Mouse (Mus musculus): ENCODE data around the gene Adcy1.
A peak's percentile ranks its signal among the peaks of the same experiment; 100 is the strongest.

The Adcy1 gene

GRCm38 (mm10) chr11:7195312-7195685 is 132.0 kb downstream of the Adcy1 start:
- Histone ChIP-seq H3K4me1 (replicated peaks; ENCODE audit: low read depth, low read length) (peaks cover 19% of the 10 kb centered on the region; the same call in 1 of the 2 replicates), H3K9me3 (ENCODE audit: low read length) (peaks cover 4% of the 10 kb centered on the region; the same call in 1 of the 2 replicates), H3K36me3 (ENCODE audit: insufficient read depth, low read length) (no peaks in the 10 kb centered on the region), H3K4me3 (replicated peaks; ENCODE audit: low read length) (no peak overlapping the region), H3K27me3 (ENCODE audit: insufficient read depth, low read length) (peaks cover 34% of the 10 kb centered on the region)
- no peak for TF ChIP-seq NANOG (IDR thresholded peaks at IDR 0.05; ENCODE audit: borderline replicate concordance, low read length)
- TF ChIP-seq CTCF (conservative IDR thresholded peaks at IDR 0.05; ENCODE audit: low read length), result no peak
- TF ChIP-seq POU5F1 (IDR thresholded peaks at IDR 0.05; ENCODE audit: borderline replicate concordance, low read length), result no peak

DNA sequence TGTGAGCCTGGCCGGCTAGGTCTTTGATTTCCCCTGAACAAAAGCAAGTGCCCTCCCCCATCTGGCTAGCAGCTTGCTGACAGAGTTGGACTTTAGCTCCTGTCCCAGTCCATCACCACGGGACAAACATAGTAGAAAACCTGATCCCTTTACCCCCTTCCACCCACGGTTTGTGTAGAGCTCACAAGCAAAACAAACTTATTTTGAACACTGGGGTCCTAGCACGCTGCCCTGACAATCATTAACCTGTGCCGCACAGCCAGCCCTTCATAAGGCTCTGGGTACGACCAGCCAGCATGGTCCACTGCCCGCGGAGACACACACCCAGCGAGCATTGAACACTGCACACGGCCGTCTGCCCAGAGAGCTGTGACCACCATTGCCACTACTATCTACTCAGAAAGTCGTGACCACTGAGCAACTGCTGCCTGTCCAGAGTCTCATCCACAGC is 134.2 kb downstream of the Adcy1 start, which contains the start of gene Igfbp1:
TSS of gene Igfbp1 (plus strand) at position 292 of the 451 bp plus-strand sequence.
- peaks cover 32% of the 10 kb centered on the region for H3K27me3 ChIP-seq (ENCODE audit: insufficient read depth, low read length)

GRCm38 (mm10) chr11:7198006-7198405 is 134.7 kb downstream of the Adcy1 start:
- Histone ChIP-seq H3K36me3 (ENCODE audit: insufficient read depth, low read length) (no peaks in the 10 kb centered on the region), H3K27me3 (ENCODE audit: insufficient read depth, low read length) (peaks cover 29% of the 10 kb centered on the region), H3K4me3 (replicated peaks; ENCODE audit: low read length) (peak overlapping the region; percentile 61), H3K4me1 (replicated peaks; ENCODE audit: low read depth, low read length) (peaks cover 19% of the 10 kb centered on the region; the same call in 1 of the 2 replicates), H3K9me3 (ENCODE audit: low read length) (peaks cover 4% of the 10 kb centered on the region; the same call in 1 of the 2 replicates)
- TF ChIP-seq CTCF (conservative IDR thresholded peaks at IDR 0.05; ENCODE audit: low read length), result no peak
- no peak for TF ChIP-seq POU5F1 (IDR thresholded peaks at IDR 0.05; ENCODE audit: borderline replicate concordance, low read length)
- TF ChIP-seq NANOG (IDR thresholded peaks at IDR 0.05; ENCODE audit: borderline replicate concordance, low read length), result no peak

More for the DNA sequence above, 134.2 kb downstream of the Adcy1 start, which contains the start of gene Igfbp1:
- H3K36me3 ChIP-seq (ENCODE audit: insufficient read depth, low read length), result no peaks in the 10 kb centered on the region
- peak within 1 kb of the TSS; percentile 61 for H3K4me3 ChIP-seq (replicated peaks; ENCODE audit: low read length)
- TF ChIP-seq CTCF (conservative IDR thresholded peaks at IDR 0.05; ENCODE audit: low read length) (no peak), NANOG (IDR thresholded peaks at IDR 0.05; ENCODE audit: borderline replicate concordance, low read length) (no peak), POU5F1 (IDR thresholded peaks at IDR 0.05; ENCODE audit: borderline replicate concordance, low read length) (no peak)
- peaks cover 19% of the 10 kb centered on the region; the same call in 1 of the 2 replicates for H3K4me1 ChIP-seq (replicated peaks; ENCODE audit: low read depth, low read length)
- H3K9me3 ChIP-seq (ENCODE audit: low read length), result peaks cover 4% of the 10 kb centered on the region; the same call in 1 of the 2 replicates

- Histone ChIP-seq H3K9me3 (ENCODE audit: low read length) (peaks cover 4% of the 10 kb centered on the region; the same call in 1 of the 2 replicates), H3K36me3 (ENCODE audit: insufficient read depth, low read length) (no peaks in the 10 kb centered on the region), H3K27me3 (ENCODE audit: insufficient read depth, low read length) (peaks cover 30% of the 10 kb centered on the region), H3K4me3 (replicated peaks; ENCODE audit: low read length) (no peak overlapping the region), H3K4me1 (replicated peaks; ENCODE audit: low read depth, low read length) (peaks cover 19% of the 10 kb centered on the region; the same call in 1 of the 2 replicates)
- TF ChIP-seq CTCF (conservative IDR thresholded peaks at IDR 0.05; ENCODE audit: low read length) (no peak), NANOG (IDR thresholded peaks at IDR 0.05; ENCODE audit: borderline replicate concordance, low read length) (no peak), POU5F1 (IDR thresholded peaks at IDR 0.05; ENCODE audit: borderline replicate concordance, low read length) (no peak)
These were observed 135.4 kb downstream of the Adcy1 start for GRCm38 (mm10) chr11:7198481-7199256.

DNA sequence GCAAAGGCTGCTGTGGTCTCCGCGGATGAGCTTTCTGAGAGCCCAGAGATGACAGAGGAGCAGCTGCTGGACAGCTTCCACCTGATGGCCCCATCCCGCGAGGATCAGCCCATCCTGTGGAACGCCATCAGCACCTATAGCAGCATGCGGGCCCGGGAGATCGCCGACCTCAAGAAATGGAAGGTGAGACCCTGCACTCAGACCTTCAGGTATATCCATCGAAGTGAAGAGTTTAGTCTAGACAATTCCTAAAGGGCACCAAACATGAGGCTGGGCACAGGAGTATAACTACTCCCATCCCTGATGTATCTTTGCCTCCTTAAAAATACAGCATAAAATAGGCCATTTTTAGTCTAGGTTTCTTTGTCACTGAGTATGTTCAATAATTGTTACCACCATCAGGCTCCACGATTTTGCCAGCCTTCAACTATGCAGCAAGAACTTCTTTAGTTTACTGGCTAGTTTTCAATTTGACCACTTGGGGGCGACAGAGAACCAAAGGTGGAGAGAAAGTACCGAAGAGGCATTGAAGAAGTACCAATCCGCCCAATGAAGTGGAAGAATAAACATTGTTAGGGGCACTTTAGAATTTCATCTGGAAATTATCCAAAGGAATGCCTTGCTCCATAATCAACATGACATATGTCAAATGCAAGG is 136.6 kb downstream of the Adcy1 start:
- H3K9me3 ChIP-seq (ENCODE audit: low read length), result peaks cover 2% of the 10 kb centered on the region; the same call in 1 of the 2 replicates
- peaks cover 19% of the 10 kb centered on the region; the same call in 1 of the 2 replicates for H3K4me1 ChIP-seq (replicated peaks; ENCODE audit: low read depth, low read length)
- H3K4me3 ChIP-seq (replicated peaks; ENCODE audit: low read length), result no peak overlapping the region
- H3K36me3 ChIP-seq (ENCODE audit: insufficient read depth, low read length), result no peaks in the 10 kb centered on the region
- peaks cover 24% of the 10 kb centered on the region for H3K27me3 ChIP-seq (ENCODE audit: insufficient read depth, low read length)
- TF ChIP-seq POU5F1 (IDR thresholded peaks at IDR 0.05; ENCODE audit: borderline replicate concordance, low read length), result no peak
- TF ChIP-seq CTCF (conservative IDR thresholded peaks at IDR 0.05; ENCODE audit: low read length), result peak; percentile 78

GRCm38 (mm10) chr11:7200393-7200783 is 137.1 kb downstream of the Adcy1 start:
- no peaks in the 10 kb centered on the region for H3K9me3 ChIP-seq (ENCODE audit: low read length)
- H3K27me3 ChIP-seq (ENCODE audit: insufficient read depth, low read length), result peaks cover 24% of the 10 kb centered on the region
- H3K4me1 ChIP-seq (replicated peaks; ENCODE audit: low read depth, low read length), result peaks cover 19% of the 10 kb centered on the region; the same call in 1 of the 2 replicates
- no peak for TF ChIP-seq CTCF (conservative IDR thresholded peaks at IDR 0.05; ENCODE audit: low read length)
- no peak for TF ChIP-seq NANOG (IDR thresholded peaks at IDR 0.05; ENCODE audit: borderline replicate concordance, low read length)
- no peak for TF ChIP-seq POU5F1 (IDR thresholded peaks at IDR 0.05; ENCODE audit: borderline replicate concordance, low read length)
- H3K4me3 ChIP-seq (replicated peaks; ENCODE audit: low read length), result no peak overlapping the region
- no peaks in the 10 kb centered on the region for H3K36me3 ChIP-seq (ENCODE audit: insufficient read depth, low read length)

DNA sequence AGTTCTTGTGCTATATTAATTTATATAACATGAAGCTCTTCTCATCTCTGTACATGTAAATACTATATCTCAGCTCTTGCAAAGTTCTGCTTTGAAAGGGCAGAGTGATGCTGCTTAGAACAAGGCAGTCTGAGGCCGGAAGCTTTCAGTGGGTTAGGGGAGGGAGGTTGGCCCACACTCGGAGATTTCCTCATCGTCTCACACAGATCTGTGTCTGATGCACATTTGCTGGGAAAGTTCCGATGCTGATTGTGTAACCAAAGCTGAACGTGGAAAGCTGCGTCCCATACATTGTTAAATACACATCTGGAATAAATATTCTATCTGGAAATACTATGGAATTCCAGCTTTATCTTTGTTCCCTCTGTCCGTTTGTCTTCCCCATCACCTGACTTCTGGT is 138.9 kb downstream of the Adcy1 start:
- peaks cover 23% of the 10 kb centered on the region for H3K27me3 ChIP-seq (ENCODE audit: insufficient read depth, low read length)
- H3K9me3 ChIP-seq (ENCODE audit: low read length), result no peaks in the 10 kb centered on the region
- H3K36me3 ChIP-seq (ENCODE audit: insufficient read depth, low read length), result peaks cover 8% of the 10 kb centered on the region
- peaks cover 19% of the 10 kb centered on the region; the same call in 1 of the 2 replicates for H3K4me1 ChIP-seq (replicated peaks; ENCODE audit: low read depth, low read length)
- TF ChIP-seq POU5F1 (IDR thresholded peaks at IDR 0.05; ENCODE audit: borderline replicate concordance, low read length) (no peak), NANOG (IDR thresholded peaks at IDR 0.05; ENCODE audit: borderline replicate concordance, low read length) (no peak)
- H3K4me3 ChIP-seq (replicated peaks; ENCODE audit: low read length), result no peak overlapping the region

GRCm38 (mm10) chr11:7203846-7204245 is 140.6 kb downstream of the Adcy1 start:
- Histone ChIP-seq H3K4me3 (replicated peaks; ENCODE audit: low read length) (no peak overlapping the region), H3K36me3 (ENCODE audit: insufficient read depth, low read length) (peaks cover 18% of the 10 kb centered on the region), H3K9me3 (ENCODE audit: low read length) (0 out of 2 replicates have a peak, but pooled peaks cover 5% of the 10 kb centered on the region), H3K4me1 (replicated peaks; ENCODE audit: low read depth, low read length) (0 out of 2 replicates have a peak, but pooled peaks cover 7% of the 10 kb centered on the region), H3K27me3 (ENCODE audit: insufficient read depth, low read length) (peaks cover 12% of the 10 kb centered on the region)
- TF ChIP-seq POU5F1 (IDR thresholded peaks at IDR 0.05; ENCODE audit: borderline replicate concordance, low read length), result no peak
- no peak for TF ChIP-seq CTCF (conservative IDR thresholded peaks at IDR 0.05; ENCODE audit: low read length)
- TF ChIP-seq NANOG (IDR thresholded peaks at IDR 0.05; ENCODE audit: borderline replicate concordance, low read length), result no peak

All from E14TG2a.4 (cell line).